Mouse (Mus musculus): ENCODE results near the gene Pou5f2.

DNA sequence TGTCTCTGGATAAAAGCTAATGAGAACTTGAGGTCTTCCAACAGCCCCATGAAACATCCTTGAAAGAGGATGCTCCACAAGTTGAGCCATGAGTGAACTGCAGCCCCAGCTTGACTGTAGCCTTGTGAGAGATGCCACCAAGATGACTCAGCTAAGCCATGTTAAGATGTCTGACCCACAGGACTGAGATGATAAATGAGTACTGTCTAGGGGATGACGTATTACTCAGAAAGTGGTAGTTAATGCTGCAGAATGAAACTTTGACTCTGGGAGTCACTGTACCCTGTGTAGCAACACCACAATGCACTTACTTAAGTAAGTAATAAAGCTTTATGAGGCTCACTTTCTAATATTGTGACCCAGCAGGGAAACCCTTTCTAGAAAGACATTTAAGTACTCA is 14.5 kb upstream of the Pou5f2 start:
- TF ChIP-seq TAL1 (IDR thresholded peaks at IDR 0.05; ENCODE audit: low read length) (no peak), GATA1 (IDR thresholded peaks at IDR 0.05; ENCODE audit: low read length) (no peak)
